Mouse (Mus musculus): ENCODE measurements around the gene Slk.
A peak's percentile ranks its signal among the peaks of the same experiment; 100 is the strongest.

Slk gene

GRCm38 (mm10) chr19:47579225-47579787 is at the start of gene Slk:
Gene Slk, plus strand, starts transcription at chr19:47579678.
- peak within 1 kb of the TSS; percentile 87 for H3K4me3 ChIP-seq (replicated peaks; ENCODE audit: low read length)
- H3K36me3 ChIP-seq (ENCODE audit: insufficient read depth, low read length) = no peaks in the 10 kb centered on the region
- H3K27me3 ChIP-seq (ENCODE audit: insufficient read depth, low read length) = peaks cover 8% of the 10 kb centered on the region
- peaks cover 28% of the 10 kb centered on the region for H3K4me1 ChIP-seq (replicated peaks; ENCODE audit: low read depth, low read length)
- no peaks in the 10 kb centered on the region for H3K9me3 ChIP-seq (ENCODE audit: low read length)
- TF ChIP-seq NANOG (IDR thresholded peaks at IDR 0.05; ENCODE audit: borderline replicate concordance, low read length) (no peak), CTCF (conservative IDR thresholded peaks at IDR 0.05; ENCODE audit: low read length) (no peak), POU5F1 (IDR thresholded peaks at IDR 0.05; ENCODE audit: borderline replicate concordance, low read length) (no peak)

- no peak overlapping the region for H3K4me3 ChIP-seq (replicated peaks; ENCODE audit: low read length)
Observed at GRCm38 (mm10) chr19:47531309-47531708, 48.2 kb upstream of the Slk start.

GRCm38 (mm10) chr19:47532449-47532848 is 47.0 kb upstream of the Slk start:
- TF ChIP-seq NANOG (IDR thresholded peaks at IDR 0.05; ENCODE audit: borderline replicate concordance, low read length) = no peak
- TF ChIP-seq POU5F1 (IDR thresholded peaks at IDR 0.05; ENCODE audit: borderline replicate concordance, low read length) = no peak
- peak; percentile 86 for TF ChIP-seq CTCF (conservative IDR thresholded peaks at IDR 0.05; ENCODE audit: low read length)
- Histone ChIP-seq H3K36me3 (ENCODE audit: insufficient read depth, low read length) (peaks cover 53% of the 10 kb centered on the region), H3K9me3 (ENCODE audit: low read length) (no peaks in the 10 kb centered on the region), H3K27me3 (ENCODE audit: insufficient read depth, low read length) (no peaks in the 10 kb centered on the region), H3K4me3 (replicated peaks; ENCODE audit: low read length) (no peak overlapping the region), H3K4me1 (replicated peaks; ENCODE audit: low read depth, low read length) (peaks cover 30% of the 10 kb centered on the region)

More at GRCm38 (mm10) chr19:47531309-47531708, 48.2 kb upstream of the Slk start:
- TF ChIP-seq POU5F1 (IDR thresholded peaks at IDR 0.05; ENCODE audit: borderline replicate concordance, low read length) = no peak
- TF ChIP-seq CTCF (conservative IDR thresholded peaks at IDR 0.05; ENCODE audit: low read length) = no peak
- peaks cover 64% of the 10 kb centered on the region for H3K36me3 ChIP-seq (ENCODE audit: insufficient read depth, low read length)
- no peaks in the 10 kb centered on the region for H3K27me3 ChIP-seq (ENCODE audit: insufficient read depth, low read length)
- peaks cover 33% of the 10 kb centered on the region for H3K4me1 ChIP-seq (replicated peaks; ENCODE audit: low read depth, low read length)
- H3K9me3 ChIP-seq (ENCODE audit: low read length) = no peaks in the 10 kb centered on the region

- H3K4me3 ChIP-seq (replicated peaks; ENCODE audit: low read length) = no peak overlapping the region
- TF ChIP-seq NANOG (IDR thresholded peaks at IDR 0.05; ENCODE audit: borderline replicate concordance, low read length) (no peak), CTCF (conservative IDR thresholded peaks at IDR 0.05; ENCODE audit: low read length) (no peak), POU5F1 (IDR thresholded peaks at IDR 0.05; ENCODE audit: borderline replicate concordance, low read length) (no peak)
- H3K27me3 ChIP-seq (ENCODE audit: insufficient read depth, low read length) = no peaks in the 10 kb centered on the region
- peaks cover 50% of the 10 kb centered on the region for H3K36me3 ChIP-seq (ENCODE audit: insufficient read depth, low read length)
- peaks cover 43% of the 10 kb centered on the region for H3K4me1 ChIP-seq (replicated peaks; ENCODE audit: low read depth, low read length)
- H3K9me3 ChIP-seq (ENCODE audit: low read length) = no peaks in the 10 kb centered on the region
Observed at GRCm38 (mm10) chr19:47534131-47534530, 45.3 kb upstream of the Slk start.

GRCm38 (mm10) chr19:47536521-47537299 is 42.8 kb upstream of the Slk start:
- peaks cover 34% of the 10 kb centered on the region for H3K36me3 ChIP-seq (ENCODE audit: insufficient read depth, low read length)
- H3K9me3 ChIP-seq (ENCODE audit: low read length) = no peaks in the 10 kb centered on the region
- peaks cover 55% of the 10 kb centered on the region for H3K4me1 ChIP-seq (replicated peaks; ENCODE audit: low read depth, low read length)
- no peak for TF ChIP-seq CTCF (conservative IDR thresholded peaks at IDR 0.05; ENCODE audit: low read length)
- peaks cover 2% of the 10 kb centered on the region; the same call in 1 of the 2 replicates for H3K27me3 ChIP-seq (ENCODE audit: insufficient read depth, low read length)
- peak overlapping the region; percentile 91 for H3K4me3 ChIP-seq (replicated peaks; ENCODE audit: low read length)

GRCm38 (mm10) chr19:47537300-47537792 is 42.1 kb upstream of the Slk start, which contains the start of gene Stn1:
Gene Stn1, minus strand, starts transcription at chr19:47537507.
- Histone ChIP-seq H3K36me3 (ENCODE audit: insufficient read depth, low read length) (peaks cover 30% of the 10 kb centered on the region), H3K27me3 (ENCODE audit: insufficient read depth, low read length) (peaks cover 7% of the 10 kb centered on the region; the same call in 1 of the 2 replicates), H3K4me3 (replicated peaks; ENCODE audit: low read length) (peak within 1 kb of the TSS; percentile 91), H3K4me1 (replicated peaks; ENCODE audit: low read depth, low read length) (peaks cover 58% of the 10 kb centered on the region), H3K9me3 (ENCODE audit: low read length) (no peaks in the 10 kb centered on the region)
- TF ChIP-seq CTCF (conservative IDR thresholded peaks at IDR 0.05; ENCODE audit: low read length) (no peak), NANOG (IDR thresholded peaks at IDR 0.05; ENCODE audit: borderline replicate concordance, low read length) (no peak), POU5F1 (IDR thresholded peaks at IDR 0.05; ENCODE audit: borderline replicate concordance, low read length) (no peak)

- TF ChIP-seq CTCF (conservative IDR thresholded peaks at IDR 0.05; ENCODE audit: low read length) (no peak), POU5F1 (IDR thresholded peaks at IDR 0.05; ENCODE audit: borderline replicate concordance, low read length) (no peak), NANOG (IDR thresholded peaks at IDR 0.05; ENCODE audit: borderline replicate concordance, low read length) (no peak)
- Histone ChIP-seq H3K9me3 (ENCODE audit: low read length) (no peaks in the 10 kb centered on the region), H3K4me3 (replicated peaks; ENCODE audit: low read length) (peak overlapping the region; percentile 91; the same call in 1 of the 2 replicates), H3K27me3 (ENCODE audit: insufficient read depth, low read length) (peaks cover 12% of the 10 kb centered on the region; the same call in 1 of the 2 replicates), H3K4me1 (replicated peaks; ENCODE audit: low read depth, low read length) (peaks cover 57% of the 10 kb centered on the region), H3K36me3 (ENCODE audit: insufficient read depth, low read length) (peaks cover 27% of the 10 kb centered on the region)
Observed at GRCm38 (mm10) chr19:47537879-47538278, 41.6 kb upstream of the Slk start.

GRCm38 (mm10) chr19:47538801-47539200 is 40.7 kb upstream of the Slk start:
- H3K4me1 ChIP-seq (replicated peaks; ENCODE audit: low read depth, low read length) = peaks cover 51% of the 10 kb centered on the region
- H3K36me3 ChIP-seq (ENCODE audit: insufficient read depth, low read length) = peaks cover 18% of the 10 kb centered on the region
- peaks cover 12% of the 10 kb centered on the region; the same call in 1 of the 2 replicates for H3K27me3 ChIP-seq (ENCODE audit: insufficient read depth, low read length)
- TF ChIP-seq POU5F1 (IDR thresholded peaks at IDR 0.05; ENCODE audit: borderline replicate concordance, low read length) (no peak), CTCF (conservative IDR thresholded peaks at IDR 0.05; ENCODE audit: low read length) (no peak), NANOG (IDR thresholded peaks at IDR 0.05; ENCODE audit: borderline replicate concordance, low read length) (no peak)
- no peaks in the 10 kb centered on the region for H3K9me3 ChIP-seq (ENCODE audit: low read length)
- no peak overlapping the region for H3K4me3 ChIP-seq (replicated peaks; ENCODE audit: low read length)

Measured in E14TG2a.4 (cell line).